Mouse (Mus musculus) gastrocnemius, postnatal 4 days (tissue): ENCODE measurements around the gene Cdc42ep3. TPM values are rescaled to one million over a fixed set of nuclear protein-coding genes. Genes with fewer than 3 reads are reported as not detected.
A peak's percentile ranks its signal among the peaks of the same experiment; 100 is the strongest.

ENCODE experiments used
- DNase-seq, 2 experiments: peaks; one replicate each; pipeline ENCODE4 v3.0.0; 2021 to 2022; ENCODE audit warnings: low spot score in 2 of 2, mixed read lengths in 2 of 2
- long read RNA-seq, 2 experiments: library from polyadenylated mRNA; stranded (forward); transcript quantifications; one replicate each; pipeline ENCODE4 v2.0.0; 2021
- total RNA-seq, 2 experiments: library from RNA; stranded (reverse); gene quantifications; 2 replicates each; pipeline ENCODE4 v1.2.3; 2021

The Cdc42ep3 gene
- 10 to 100 TPM; 29.2 to 37.2 TPM for total RNA-seq
- long read RNA-seq, experiment 1, transcript Cdc42ep3-201 (2 exons, 2,265 nt): major isoform, 52 of 57 reads
- long read RNA-seq, experiment 1, partial matches to known transcripts: 0 of 57 reads
- long read RNA-seq, experiment 1, other reads (novel, unspliced or antisense): 5 of 57 reads
- long read RNA-seq, experiment 2, transcript Cdc42ep3-201 (2 exons, 2,265 nt): major isoform, 39 of 41 reads
- long read RNA-seq, experiment 2, partial matches to known transcripts: 0 of 41 reads
- long read RNA-seq, experiment 2, other reads (novel, unspliced or antisense): 2 of 41 reads

DNA sequence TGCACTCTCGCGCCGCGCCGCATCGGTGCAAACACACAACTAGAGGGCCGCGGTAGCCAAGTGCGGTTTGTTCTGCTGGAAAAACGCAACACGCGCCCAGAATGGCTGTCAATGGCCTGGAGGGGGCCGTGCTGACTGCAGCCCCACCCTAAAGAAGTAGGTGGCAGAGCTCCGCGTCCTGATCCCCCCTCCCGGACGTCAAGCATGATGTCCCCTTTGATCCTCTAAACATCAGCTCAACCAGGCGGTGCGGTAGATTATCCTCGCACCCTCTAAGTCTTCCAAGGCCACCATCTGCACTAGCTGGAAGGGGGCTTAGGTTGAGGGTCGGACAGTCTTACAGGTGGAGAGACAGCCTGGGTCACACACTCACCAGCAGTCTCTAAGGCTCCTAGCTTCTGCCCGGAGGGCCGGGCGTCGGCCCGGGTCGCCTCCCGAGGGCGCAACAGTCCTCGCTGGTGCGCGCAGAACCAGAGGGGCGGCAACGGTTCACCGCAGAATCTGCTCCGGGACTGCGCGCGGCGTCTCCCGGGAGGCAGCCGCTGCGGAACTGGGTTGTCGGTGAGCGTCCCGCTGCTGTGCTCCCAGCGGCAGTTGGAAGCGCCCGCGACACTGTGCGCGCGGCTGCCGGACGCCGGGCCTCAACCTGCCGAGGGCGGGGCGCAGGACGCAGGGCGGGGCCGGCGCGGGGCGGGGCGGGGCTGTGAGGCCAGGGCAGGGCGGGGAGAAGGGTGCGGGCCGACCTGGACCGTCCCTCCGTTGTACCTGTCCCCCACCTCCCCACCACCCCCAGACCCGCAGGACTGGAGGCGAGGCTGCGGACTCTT, at the start of gene Cdc42ep3:
Gene Cdc42ep3 (minus strand): TSS at position 648 of the 827 bp plus-strand sequence.
- peak; percentile 53 to 74 for DNase-seq

GRCm38 (mm10) chr17:79400356-79400755, 45.5 kb upstream of the Cdc42ep3 start:
- DNase-seq: no peak

GRCm38 (mm10) chr17:79398416-79398815, 43.5 kb upstream of the Cdc42ep3 start:
- no peak for DNase-seq

DNA sequence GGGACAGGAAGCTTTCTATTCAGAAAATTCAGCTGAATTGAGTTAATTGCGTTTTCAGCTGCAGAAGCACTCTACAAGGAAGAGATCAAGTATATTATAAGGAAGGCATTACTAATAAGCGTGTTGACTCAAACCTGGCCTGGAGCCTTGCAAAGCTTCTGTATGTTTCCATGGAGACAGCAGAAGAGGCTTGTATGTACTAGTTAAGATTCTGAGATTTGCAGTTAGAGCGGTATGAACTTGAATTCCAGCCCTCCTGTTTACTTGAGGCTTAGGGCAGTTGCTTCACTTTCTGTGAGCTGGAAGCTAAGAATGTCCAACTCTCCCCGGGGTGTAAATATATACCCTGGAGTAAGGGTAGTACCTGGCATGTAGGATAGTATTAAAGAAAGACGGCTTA, 39.9 kb upstream of the Cdc42ep3 start:
- DNase-seq: no peak

DNA sequence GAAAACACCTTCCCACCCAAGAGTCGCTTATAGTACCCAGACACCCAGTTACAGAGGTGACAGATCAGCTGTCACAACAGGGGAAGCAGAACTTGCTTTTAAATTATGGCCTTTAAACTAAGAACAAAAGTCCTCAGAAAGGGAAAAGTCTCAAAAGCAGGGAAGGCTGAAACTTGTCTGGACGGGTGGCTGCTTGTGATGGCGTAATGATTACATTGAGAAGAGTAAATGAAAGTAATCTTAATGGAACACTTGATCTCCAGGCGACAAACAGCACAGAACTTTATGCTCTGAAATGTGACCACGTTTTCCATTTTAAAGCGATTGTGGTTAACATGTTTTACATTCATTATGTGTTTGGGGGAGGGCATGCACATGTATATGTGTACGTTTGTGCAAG, 39.0 kb upstream of the Cdc42ep3 start:
- no peak for DNase-seq

DNA sequence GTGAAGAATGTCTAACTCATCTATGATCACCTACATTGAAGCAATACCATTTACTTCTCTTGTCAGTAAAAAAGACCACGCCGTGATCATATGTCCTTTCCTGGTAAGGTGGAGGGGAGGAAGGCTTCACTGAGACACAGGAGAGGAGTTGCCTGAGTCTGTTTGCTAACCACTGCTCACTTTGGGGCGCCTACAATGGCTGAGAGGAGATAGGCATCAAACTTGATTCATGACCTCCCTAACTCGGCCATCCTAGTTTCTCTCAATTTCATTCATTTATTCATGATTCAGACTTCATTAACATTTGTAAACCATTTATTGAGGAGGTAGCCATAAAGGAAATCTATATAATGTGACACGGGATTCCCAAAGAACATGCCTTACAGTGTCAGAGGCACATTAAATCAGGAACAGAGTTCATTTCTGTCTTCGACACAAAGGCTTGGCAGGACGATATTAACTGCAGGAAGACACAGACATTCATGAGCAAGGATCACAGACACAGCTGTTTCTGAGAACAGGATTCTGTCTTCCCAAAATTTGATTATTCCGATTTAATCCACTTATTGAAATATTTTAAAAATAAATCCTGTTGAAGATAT, 32.7 kb upstream of the Cdc42ep3 start:
- no peak for DNase-seq

GRCm38 (mm10) chr17:79381485-79381884, 26.6 kb upstream of the Cdc42ep3 start:
- DNase-seq: no peak

DNA sequence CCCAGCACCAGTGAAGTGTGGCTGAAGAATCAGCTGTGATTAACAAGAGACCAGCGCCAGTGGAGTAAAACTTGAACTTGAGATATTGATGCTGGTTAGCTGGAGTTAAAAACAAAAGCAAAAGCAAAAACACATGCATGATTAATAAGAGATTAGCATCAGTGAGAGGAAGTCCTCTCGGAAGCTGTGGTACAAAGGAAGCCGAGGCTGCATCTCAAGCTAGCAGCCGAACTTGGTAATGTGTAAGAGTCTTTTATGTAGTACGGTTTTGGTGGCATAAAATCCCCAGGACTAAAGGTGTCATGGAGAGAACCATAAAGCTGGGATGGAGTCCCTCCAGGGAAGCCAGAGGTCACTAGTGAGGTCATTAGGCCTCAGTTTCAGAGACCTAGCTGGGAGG, 24.3 kb upstream of the Cdc42ep3 start:
- no peak for DNase-seq

- DNase-seq: no peak
Observed at GRCm38 (mm10) chr17:79376434-79377210, 21.7 kb upstream of the Cdc42ep3 start.

DNA sequence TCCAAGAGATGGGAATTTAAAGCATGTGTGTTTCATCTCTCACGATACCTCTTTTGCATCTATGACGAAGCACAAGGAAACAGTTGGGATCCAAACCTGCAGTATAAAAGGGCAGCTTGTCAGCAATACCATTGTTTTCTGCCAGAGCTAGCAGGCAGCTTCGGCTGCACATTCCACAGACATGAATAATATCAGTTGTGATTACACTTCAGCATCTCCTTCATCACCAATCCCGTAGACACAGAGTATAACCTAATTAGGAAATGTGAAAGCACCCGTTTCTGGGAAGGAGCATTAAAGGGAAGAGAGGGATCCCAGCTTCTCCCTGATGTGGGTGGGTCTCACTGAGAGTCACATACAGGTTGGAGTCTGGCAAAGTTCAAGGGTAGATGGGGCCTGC, 18.1 kb upstream of the Cdc42ep3 start:
- no peak for DNase-seq

DNA sequence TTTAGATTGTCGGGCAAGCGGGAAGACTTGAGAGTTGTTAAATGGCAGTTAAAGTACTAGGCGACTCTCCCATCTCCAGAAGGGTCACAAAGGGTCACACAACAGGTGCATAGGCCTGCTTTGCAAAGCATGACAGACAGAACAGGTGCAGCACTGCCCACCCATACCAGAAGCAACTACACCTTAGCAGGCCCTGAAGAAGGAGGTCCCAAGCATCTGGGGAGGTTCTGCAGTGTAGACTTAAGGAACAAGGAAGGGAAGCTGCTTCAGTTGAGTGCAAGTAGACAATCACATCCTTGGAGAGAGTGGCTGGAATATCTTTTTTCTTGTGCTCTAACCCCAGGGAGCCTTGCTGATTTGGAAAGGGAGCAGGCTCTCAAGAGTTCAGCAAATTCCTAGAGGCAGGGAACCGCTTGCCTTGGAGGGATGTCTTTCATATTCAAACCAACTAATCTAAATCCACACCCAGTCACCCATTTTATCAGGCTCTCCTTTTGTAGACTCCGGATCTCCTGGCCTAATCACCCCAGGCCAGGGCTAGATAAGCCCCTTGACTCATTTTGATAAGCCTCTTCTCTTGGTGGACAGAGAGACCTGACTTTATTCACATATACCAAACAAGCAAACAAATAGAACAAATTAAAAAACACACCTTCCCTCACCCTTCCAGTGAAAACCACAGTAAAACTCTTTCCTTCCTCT, 10.0 kb upstream of the Cdc42ep3 start:
- no peak for DNase-seq

GRCm38 (mm10) chr17:79356071-79356601, 1.2 kb upstream of the Cdc42ep3 start:
- no peak for DNase-seq

- peak in 1 of 2 experiments; percentile 71 for DNase-seq
Observed at GRCm38 (mm10) chr17:79355271-79355991, 540 bp upstream of the Cdc42ep3 start.

DNA sequence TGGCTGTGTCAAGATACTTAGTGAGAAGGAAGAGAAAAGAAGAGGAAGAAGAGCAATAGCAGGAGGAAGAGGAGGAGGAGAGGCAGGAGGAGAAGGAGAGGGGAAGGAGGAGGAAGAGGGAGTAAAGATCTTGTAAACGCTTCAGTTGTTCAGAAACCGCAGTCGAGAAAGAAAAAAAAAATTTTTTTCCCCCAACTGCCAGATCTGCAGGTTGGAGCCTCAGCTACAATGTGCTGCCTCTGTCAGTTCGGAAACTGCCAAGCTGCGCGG, 782 bp downstream of the Cdc42ep3 start:
- no peak for DNase-seq

- peak in 1 of 2 experiments; percentile 49 for DNase-seq
Observed at GRCm38 (mm10) chr17:79353446-79354173, 1.3 kb downstream of the Cdc42ep3 start.

DNA sequence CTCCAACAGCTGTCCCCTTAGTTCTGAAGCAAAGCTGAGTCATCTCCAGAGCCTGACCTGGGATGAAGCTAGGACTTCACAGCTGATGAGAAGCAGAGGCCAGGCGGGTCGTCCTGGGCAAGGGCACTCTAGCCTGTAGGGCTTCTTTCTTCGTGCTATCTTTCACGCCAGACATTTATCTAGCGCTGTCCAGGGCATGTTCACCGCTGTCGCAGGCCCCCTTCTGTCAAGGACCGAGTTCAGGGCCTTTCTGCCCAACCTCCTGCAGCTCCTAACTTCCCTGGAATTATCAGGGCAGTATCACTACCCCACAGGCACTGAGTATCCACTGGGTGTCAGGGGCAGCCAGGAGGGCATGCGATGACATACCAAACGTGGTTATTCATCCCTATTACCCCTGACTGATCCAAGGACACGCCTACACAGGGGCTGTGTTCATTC, 4.1 kb downstream of the Cdc42ep3 start:
- DNase-seq: no peak

DNA sequence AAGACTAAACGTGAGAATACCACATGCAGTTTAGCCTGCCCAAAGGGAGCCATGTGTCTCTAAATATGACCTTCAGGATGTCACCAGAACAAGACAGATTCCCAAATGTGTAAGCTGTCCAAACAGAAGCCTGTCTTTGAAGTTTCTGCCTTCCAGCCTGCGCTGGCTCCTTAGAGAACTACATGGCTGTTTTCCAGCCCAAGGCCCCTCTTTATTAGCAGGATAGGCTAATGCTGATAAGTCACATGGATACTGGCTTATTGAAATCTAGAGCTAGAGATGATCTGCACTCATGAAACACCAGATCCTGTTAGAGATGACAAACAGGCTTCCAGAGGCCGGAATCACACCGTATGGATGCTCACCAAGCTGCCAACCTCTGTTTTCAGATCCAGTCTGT, 5.5 kb downstream of the Cdc42ep3 start:
- no peak for DNase-seq

- no peak for DNase-seq
Observed at GRCm38 (mm10) chr17:79347920-79348589, 6.8 kb downstream of the Cdc42ep3 start.

DNA sequence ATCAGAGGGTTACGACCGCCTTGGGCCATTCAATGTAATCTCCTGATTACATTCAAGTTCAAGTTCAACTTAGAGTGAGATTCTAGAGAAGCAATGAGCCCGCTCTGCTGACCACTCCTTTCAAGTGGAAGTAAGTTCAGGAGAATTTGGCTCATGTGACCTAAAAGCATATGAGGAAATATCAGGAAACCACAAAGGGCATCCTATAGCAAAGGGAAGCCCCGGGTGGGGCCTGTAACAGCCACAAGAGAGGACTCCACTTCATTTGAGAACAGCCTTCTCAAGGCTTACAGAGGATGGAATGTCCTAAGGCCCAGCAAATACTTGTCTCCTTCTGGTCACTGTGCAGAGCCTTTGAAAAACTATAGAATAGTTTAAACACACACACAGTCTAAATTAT, 7.6 kb downstream of the Cdc42ep3 start:
- no peak for DNase-seq
